Mouse (Mus musculus) liver, embryonic 14.5 days (tissue): ENCODE data around the gene Ints3. TPM values are rescaled to one million over a fixed set of nuclear protein-coding genes. Genes with fewer than 3 reads are reported as not detected.

ENCODE experiments used
- ATAC-seq: fragments of 200-750 bp; cut with Nextera tagmentation; 2 replicates; pipeline ENCODE4 v1.8.0; 2017; ENCODE audit warnings: moderate number of reproducible peaks, mild to moderate bottlenecking, moderate library complexity; ENCODE audit not compliant: insufficient read depth
- DNase-seq, 3 experiments: peaks; one replicate each; pipeline ENCODE4 v3.0.0-alpha.2; 2012 to 2013; ENCODE audit warnings: low read depth in 3 of 3, low spot score in 3 of 3
- H3K27ac ChIP-seq: fragments of 300-500 bp; sonication (generic); 2 replicates; pipeline ENCODE4 v1.5.1; 2014; ENCODE audit warnings: moderate library complexity, mild to moderate bottlenecking, control low read depth, inconsistent platforms
- H3K27me3 ChIP-seq: fragments of 300-500 bp; sonication (generic); 2 replicates; pipeline ENCODE4 v1.6.1; 2014; ENCODE audit warnings: mild to moderate bottlenecking, low read length, moderate library complexity; ENCODE audit not compliant: control insufficient read depth, insufficient read depth
- H3K36me3 ChIP-seq: fragments of 300-500 bp; sonication (generic); replicated peaks from 2 replicates; pipeline ENCODE4 v1.6.1; 2014; ENCODE audit warnings: low read depth; ENCODE audit not compliant: control insufficient read depth, insufficient read depth
- H3K4me1 ChIP-seq, 2 experiments: fragments of 200-500 bp in 1 of 2; fragments of 300-500 bp in 1 of 2; sonication (generic) in 1 of 2; replicated peaks; 2 replicates each; pipeline ENCODE4 v1.6.1; 2012 to 2014; ENCODE audit warnings: antibody characterized with exemption in 1 of 2, inconsistent platforms in 1 of 2, low read length in 1 of 2; ENCODE audit not compliant: control insufficient read depth in 2 of 2, insufficient read depth in 2 of 2
- H3K4me2 ChIP-seq: fragments of 300-500 bp; sonication (generic); 2 replicates; pipeline ENCODE4 v1.6.1; 2014; ENCODE audit warnings: low read depth, mild to moderate bottlenecking, control low read depth, moderate library complexity
- H3K4me3 ChIP-seq, 2 experiments: fragments of 200-500 bp in 1 of 2; fragments of 300-500 bp in 1 of 2; sonication (generic) in 1 of 2; 2 replicates each; pipeline ENCODE4 v1.5.1; 2012 to 2014; ENCODE audit warnings: low read depth in 2 of 2, low read length in 2 of 2, mild to moderate bottlenecking in 2 of 2, control low read depth in 1 of 2, inconsistent platforms in 1 of 2, moderate library complexity in 1 of 2; ENCODE audit not compliant: insufficient read depth in 1 of 2
- H3K9ac ChIP-seq: fragments of 300-500 bp; sonication (generic); replicated peaks from 2 replicates; pipeline ENCODE4 v1.6.1; 2014; ENCODE audit warnings: mild to moderate bottlenecking, control low read depth, moderate library complexity
- H3K9me3 ChIP-seq: fragments of 300-500 bp; sonication (generic); 2 replicates; pipeline ENCODE4 v1.6.1; 2016; ENCODE audit warnings: low read length, mixed read lengths; ENCODE audit not compliant: control insufficient read depth
- CTCF ChIP-seq: IDR thresholded peaks from 2 replicates; pipeline ENCODE4 v1.5.1; 2016; ENCODE audit warnings: antibody characterized with exemption, low read depth, control low read depth
- EP300 ChIP-seq: IDR thresholded peaks from 2 replicates; pipeline ENCODE4 v1.6.1; 2016; ENCODE audit warnings: antibody characterized with exemption, low read depth
- WGBS: fragments of 180-500 bp; shearing (Covaris S2); extraction: QIAGEN DNeasy Blood & Tissue Kit; methylation state at CpG from one replicate; pipeline ENCODE4 v1.1.7; 2014; ENCODE audit not compliant: insufficient replicate concordance; 5-methylcytosine and 5-hydroxymethylcytosine counted together
- polyA plus RNA-seq, 2 experiments: library from polyadenylated mRNA; depleted of rRNA in 1 of 2; stranded (reverse) in 1 of 2; unstranded in 1 of 2; fragments of >200 nt; fragmentation: Nextera tagmentation in 1 of 2; extraction: Ambion mirVana in 1 of 2; gene quantifications; 2 replicates each; pipeline versions ENCODE4 v1.2.1 to v1.2.3; 2012 to 2014

The Ints3 gene
- polyA plus RNA-seq, 2 experiments: 6.6 to 12.7 TPM

DNA sequence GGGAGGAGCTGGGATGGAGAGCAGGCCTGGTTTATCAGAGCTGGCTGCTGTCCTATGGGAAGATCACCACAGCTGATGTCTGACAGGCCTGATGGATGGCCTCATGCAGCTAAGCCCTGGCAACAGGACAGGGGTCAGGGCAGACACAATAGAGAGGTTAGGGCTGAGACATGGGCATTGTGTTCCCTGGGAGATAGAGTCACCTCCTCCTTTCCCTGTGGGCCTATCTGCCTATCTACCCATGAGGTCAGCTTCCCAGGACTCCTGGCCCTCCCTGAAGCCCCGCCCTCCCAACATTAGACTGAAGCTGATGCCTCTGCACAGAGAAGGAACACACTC, 57.2 kb downstream of the Ints3 start:
- Histone ChIP-seq H3K27me3 (no peaks in the 10 kb centered on the region), H3K4me2 (no peak overlapping the region), H3K9me3 (no peaks in the 10 kb centered on the region), H3K4me1 (0 out of 4 replicates have a peak, but pooled peaks cover 0 to 3% of the 10 kb centered on the region in 2 experiments), H3K9ac (no peak overlapping the region), H3K36me3 (no peaks in the 10 kb centered on the region), H3K27ac (no peak overlapping the region), H3K4me3 (no peak overlapping the region)
- TF ChIP-seq EP300 (no peak), CTCF (no peak)
- no peak for DNase-seq
- WGBS: 57% methylated on average over 1 of the region's 1 CpGs
- ATAC-seq: peak; percentile 25; the same call in 1 of the 2 replicates

DNA sequence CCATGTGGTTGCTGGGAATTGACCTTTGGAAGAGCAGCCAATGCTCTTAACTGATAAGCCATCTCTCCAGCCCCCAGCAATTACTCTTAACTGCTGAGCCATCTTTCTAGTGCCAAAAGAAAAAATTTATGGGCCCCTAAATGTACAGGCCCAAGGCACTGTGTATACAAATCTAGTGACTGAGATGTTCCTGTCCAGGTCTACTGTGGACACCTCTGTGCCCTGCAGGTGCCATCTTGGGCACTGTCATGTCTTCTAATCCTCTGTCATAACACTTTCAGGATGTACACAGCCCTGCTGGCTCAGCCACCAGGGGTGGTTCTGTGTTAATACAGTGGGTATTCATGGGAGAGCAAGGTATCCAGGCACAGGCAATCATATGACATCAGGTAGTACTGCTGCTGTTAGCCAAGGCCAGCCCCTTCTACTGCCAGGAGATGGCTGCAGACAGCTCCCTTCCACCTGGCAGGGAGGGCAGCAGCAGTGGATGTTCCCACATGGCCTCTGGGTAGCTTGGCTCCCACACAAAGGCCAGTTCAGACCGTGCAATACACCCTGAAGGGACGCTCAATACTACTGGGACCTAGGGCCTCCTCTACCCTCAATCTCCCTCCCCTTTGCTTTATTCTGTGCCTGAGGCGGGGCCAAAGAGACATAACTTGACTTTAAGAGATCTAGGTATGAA, 57.7 kb downstream of the Ints3 start:
- TF ChIP-seq EP300: no peak
- no peak for TF ChIP-seq CTCF
- no peaks in the 10 kb centered on the region for H3K36me3 ChIP-seq
- DNase-seq: no peak
- H3K4me3 ChIP-seq: no peak overlapping the region
- no peak overlapping the region for H3K9ac ChIP-seq
- H3K9me3 ChIP-seq: no peaks in the 10 kb centered on the region
- H3K27ac ChIP-seq: no peak overlapping the region
- WGBS: 54% methylated on average over 3 of the region's 3 CpGs
- H3K4me2 ChIP-seq: no peak overlapping the region
- no peak for ATAC-seq
- H3K4me1 ChIP-seq: 0 out of 4 replicates have a peak, but pooled peaks cover 0 to 3% of the 10 kb centered on the region in 2 experiments
- H3K27me3 ChIP-seq: no peaks in the 10 kb centered on the region

DNA sequence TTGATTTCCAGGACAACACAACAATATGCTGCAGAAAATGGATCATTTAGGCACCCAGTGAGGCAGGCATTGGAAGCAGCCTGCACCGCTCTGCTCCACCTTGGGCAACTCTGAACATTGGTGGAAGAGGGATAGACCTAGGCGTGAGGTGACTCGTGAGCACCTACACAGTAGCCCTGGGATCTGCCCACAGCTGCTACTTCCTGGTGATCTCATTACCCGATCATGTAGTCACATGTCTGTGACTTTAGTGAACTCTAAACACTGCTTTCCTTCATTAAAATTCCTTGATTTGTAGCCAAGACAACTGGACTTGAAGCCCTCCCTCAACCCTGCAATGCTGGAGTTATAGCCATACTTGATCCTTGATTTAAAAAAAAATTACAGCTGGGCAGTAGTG, 59.1 kb downstream of the Ints3 start:
- H3K36me3 ChIP-seq: no peaks in the 10 kb centered on the region
- H3K4me3 ChIP-seq: no peak overlapping the region
- H3K9me3 ChIP-seq: no peaks in the 10 kb centered on the region
- H3K27ac ChIP-seq: no peak overlapping the region
- TF ChIP-seq CTCF (no peak), EP300 (no peak)
- no peak overlapping the region for H3K9ac ChIP-seq
- ATAC-seq: no peak
- H3K4me2 ChIP-seq: no peak overlapping the region
- no peaks in the 10 kb centered on the region for H3K27me3 ChIP-seq
- H3K4me1 ChIP-seq: 0 out of 4 replicates have a peak, but pooled peaks cover 0 to 3% of the 10 kb centered on the region in 2 experiments
- no peak for DNase-seq
- 65% methylated on average over 4 of the region's 4 CpGs for WGBS

DNA sequence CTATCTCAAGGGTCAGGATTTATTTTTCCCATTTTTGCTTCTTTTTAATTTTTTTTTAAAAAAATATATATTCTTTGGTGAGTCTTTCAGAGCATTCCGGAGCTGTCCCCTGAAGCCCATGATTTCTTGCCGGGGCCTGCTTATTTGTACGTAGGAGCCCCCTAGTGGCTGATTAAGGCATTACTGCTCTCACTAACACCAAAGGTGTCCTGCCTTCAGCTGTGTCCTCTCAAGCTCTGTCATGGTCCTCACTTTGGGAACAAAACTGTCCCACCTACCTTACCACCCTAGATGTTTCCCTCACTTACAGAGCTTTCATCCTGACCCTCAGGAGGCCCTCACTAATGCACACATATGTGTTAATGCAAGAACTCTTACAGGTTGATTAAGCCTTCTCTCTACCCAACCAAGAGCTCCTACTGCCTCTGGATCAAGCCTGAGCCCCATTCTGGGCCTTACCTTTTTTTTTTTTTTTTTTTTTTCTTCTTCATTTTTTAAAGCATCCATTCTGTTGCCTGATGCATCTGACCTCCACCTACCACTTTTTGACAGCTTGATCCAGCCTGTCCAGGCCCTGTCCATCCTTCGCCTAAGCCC, 59.9 kb downstream of the Ints3 start:
- H3K27me3 ChIP-seq: no peaks in the 10 kb centered on the region
- ATAC-seq (peak; percentile 59; the same call in 1 of the 2 replicates), DNase-seq (peak; percentile 64 to 70 (median 69))
- WGBS: 20% methylated on average over 4 of the region's 4 CpGs
- H3K4me1 ChIP-seq: 0 out of 4 replicates have a peak, but pooled peaks cover 0 to 3% of the 10 kb centered on the region in 2 experiments
- no peak overlapping the region for H3K27ac ChIP-seq
- peak; percentile 89 for TF ChIP-seq CTCF
- TF ChIP-seq EP300: no peak
- H3K9me3 ChIP-seq: no peaks in the 10 kb centered on the region
- H3K4me3 ChIP-seq: no peak overlapping the region
- H3K4me2 ChIP-seq: no peak overlapping the region
- no peaks in the 10 kb centered on the region for H3K36me3 ChIP-seq
- no peak overlapping the region for H3K9ac ChIP-seq

DNA sequence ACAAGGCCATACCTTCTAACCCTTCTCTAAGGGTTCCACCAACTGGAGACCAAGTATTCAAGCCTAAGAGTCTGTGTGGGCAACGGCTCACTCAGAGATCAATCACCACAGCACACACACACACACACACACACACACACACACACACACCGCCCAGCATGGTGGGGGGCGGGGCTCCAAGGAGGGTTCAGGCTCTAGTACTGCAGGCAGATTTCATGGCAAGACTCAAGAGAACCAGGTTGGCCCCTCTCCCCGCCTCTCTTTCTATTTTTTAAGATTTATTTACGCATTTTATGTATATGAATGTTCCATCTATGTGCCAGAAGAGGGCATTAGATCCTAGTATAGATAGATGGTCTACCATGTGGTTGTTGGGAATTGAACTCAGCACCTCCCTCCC, 60.6 kb downstream of the Ints3 start:
- no peak overlapping the region for H3K27ac ChIP-seq
- H3K36me3 ChIP-seq: no peaks in the 10 kb centered on the region
- H3K4me1 ChIP-seq: 0 out of 4 replicates have a peak, but pooled peaks cover 0 to 3% of the 10 kb centered on the region in 2 experiments
- no peaks in the 10 kb centered on the region for H3K9me3 ChIP-seq
- no peak overlapping the region for H3K4me2 ChIP-seq
- H3K9ac ChIP-seq: no peak overlapping the region
- ATAC-seq (no peak), DNase-seq (no peak)
- no peak for TF ChIP-seq CTCF
- TF ChIP-seq EP300: no peak
- no peaks in the 10 kb centered on the region for H3K27me3 ChIP-seq
- 38% methylated on average over 5 of the region's 5 CpGs for WGBS
- H3K4me3 ChIP-seq: no peak overlapping the region
